Mouse (Mus musculus): ENCODE data around the gene Sipa1l1. TPM values are rescaled to one million over a fixed set of nuclear protein-coding genes. Genes with fewer than 3 reads are reported as not detected.

The Sipa1l1 gene
- total and polyA plus RNA-seq, 3 experiments: 13.6 to 36.7 (median 23.6) TPM

- peaks cover 0 to 5% of the 10 kb centered on the region in 2 experiments for H3K36me3 ChIP-seq (replicated peaks in 1 of 2; ENCODE audit: control insufficient read depth in 1 of 2, insufficient read depth in 1 of 2, low read length in 1 of 2)
- H3K9ac ChIP-seq (ENCODE audit: insufficient read depth, low read depth): no peak overlapping the region
- H3K4me2 ChIP-seq (ENCODE audit: insufficient read depth, low read depth, poor library complexity, severe bottlenecking): no peak overlapping the region
- peaks cover 5 to 21% of the 10 kb centered on the region in 2 experiments; a peak in 2 of 4 replicates for H3K4me1 ChIP-seq (ENCODE audit: control insufficient read depth in 1 of 2, insufficient read depth in 2 of 2)
- H3K79me2 ChIP-seq (replicated peaks; ENCODE audit: control insufficient read depth, extremely low read depth, insufficient read depth, poor library complexity, severe bottlenecking): no peaks in the 10 kb centered on the region
- H3K27me3 ChIP-seq (replicated peaks): no peaks in the 10 kb centered on the region
- no peaks in the 10 kb centered on the region for H3K9me3 ChIP-seq (replicated peaks; ENCODE audit: low read length)
- in situ Hi-C loops (cut with MboI; ENCODE audit: low pct_ligation_motif_present, low pct_unique_long_range_greater_than_20kb, low sequenced_read_pairs) (no loop called here), dilution Hi-C loops (cut with MboI; ENCODE audit: extremely low pct_ligation_motif_present, extremely low pct_unique_long_range_greater_than_20kb, low sequenced_read_pairs) (no loop called here)
- DNase-seq (ENCODE audit: extremely low read depth): no peak
- no peak for TF ChIP-seq MXI1 (IDR thresholded peaks at IDR 0.05; ENCODE audit: low read depth, low read length)
- TF ChIP-seq BHLHE40 (IDR thresholded peaks at IDR 0.05; ENCODE audit: low read depth, low read length): no peak
- no peak overlapping the region for H3K4me3 ChIP-seq (replicated peaks in 1 of 3; ENCODE audit: low read depth in 2 of 3, low read length in 2 of 3, poor library complexity in 1 of 3)
- no peak overlapping the region for H3K27ac ChIP-seq (ENCODE audit: insufficient read depth, low read depth)
These were observed 152.3 kb downstream of the Sipa1l1 start for GRCm38 (mm10) chr12:82321397-82321796.

GRCm38 (mm10) chr12:82321855-82322254 is 152.7 kb downstream of the Sipa1l1 start:
- Histone ChIP-seq H3K27ac (ENCODE audit: insufficient read depth, low read depth) (no peak overlapping the region), H3K9ac (ENCODE audit: insufficient read depth, low read depth) (no peak overlapping the region), H3K27me3 (replicated peaks) (no peaks in the 10 kb centered on the region), H3K36me3 (replicated peaks in 1 of 2; ENCODE audit: control insufficient read depth in 1 of 2, insufficient read depth in 1 of 2, low read length in 1 of 2) (peaks cover 0 to 5% of the 10 kb centered on the region in 2 experiments), H3K4me3 (replicated peaks in 1 of 3; ENCODE audit: low read depth in 2 of 3, low read length in 2 of 3, poor library complexity in 1 of 3) (no peak overlapping the region), H3K79me2 (replicated peaks; ENCODE audit: control insufficient read depth, extremely low read depth, insufficient read depth, poor library complexity, severe bottlenecking) (no peaks in the 10 kb centered on the region), H3K4me1 (ENCODE audit: control insufficient read depth in 1 of 2, insufficient read depth in 2 of 2) (peaks cover 5 to 26% of the 10 kb centered on the region in 2 experiments; a peak in 2 of 4 replicates), H3K9me3 (replicated peaks; ENCODE audit: low read length) (no peaks in the 10 kb centered on the region), H3K4me2 (ENCODE audit: insufficient read depth, low read depth, poor library complexity, severe bottlenecking) (no peak overlapping the region)
- TF ChIP-seq CHD2 (IDR thresholded peaks at IDR 0.05; ENCODE audit: low read length) (no peak), ZC3H11A (IDR thresholded peaks at IDR 0.05; ENCODE audit: low read depth, low read length) (no peak), MAX (IDR thresholded peaks at IDR 0.05; ENCODE audit: low read length) (no peak), JUND (conservative IDR thresholded peaks at IDR 0.05; ENCODE audit: low read depth, low read length) (no peak), ZKSCAN1 (IDR thresholded peaks at IDR 0.05; ENCODE audit: borderline replicate concordance, low read depth, low read length) (no peak), CHD1 (IDR thresholded peaks at IDR 0.05; ENCODE audit: low read depth, low read length) (no peak), IRF4 (IDR thresholded peaks at IDR 0.05; ENCODE audit: low read depth, low read length) (no peak), PAX5 (IDR thresholded peaks at IDR 0.05; ENCODE audit: low read length) (no peak), MAZ (IDR thresholded peaks at IDR 0.05; ENCODE audit: low read depth, low read length) (no peak), SMC3 (IDR thresholded peaks at IDR 0.05; ENCODE audit: low read depth, low read length) (no peak; the same call in 1 of the 2 replicates), RAD21 (IDR thresholded peaks at IDR 0.05; ENCODE audit: low read depth, low read length) (peak; percentile 9), MXI1 (IDR thresholded peaks at IDR 0.05; ENCODE audit: low read depth, low read length) (no peak), CTCF (conservative IDR thresholded peaks at IDR 0.05 in 1 of 2, IDR thresholded peaks at IDR 0.05 in 1 of 2; ENCODE audit: low read depth in 2 of 2, low read length in 2 of 2) (peak in 1 of 2 experiments; percentile 16; a peak in 2 of 4 replicates), HCFC1 (IDR thresholded peaks at IDR 0.05; ENCODE audit: low read depth, low read length) (no peak), MAFK (IDR thresholded peaks at IDR 0.05; ENCODE audit: insufficient replicate concordance, low read length) (no peak)
- dilution Hi-C loops (cut with MboI; ENCODE audit: extremely low pct_ligation_motif_present, extremely low pct_unique_long_range_greater_than_20kb, low sequenced_read_pairs) (no loop called here), in situ Hi-C loops (cut with MboI; ENCODE audit: low pct_ligation_motif_present, low pct_unique_long_range_greater_than_20kb, low sequenced_read_pairs) (no loop called here)
- DNase-seq (ENCODE audit: extremely low read depth): no peak
